Mouse (Mus musculus): ENCODE measurements at regions not wholly inside any gene's neighbourhood (a gene's known extent, or its start where the extent isn't known, plus 50 kb on each side); places are given as distances from the start of the nearest gene placed in this dataset.
"Not testable (repeated sequence)": the region's sequence is repeated elsewhere in the genome, so short reads cannot be mapped to it uniquely, and the experiment has no call there.

GRCm38 (mm10) chr2:78598039-78598438 lies 269.9 kb upstream of the Ube2e3 start:
- no peak for DNase-seq

- DNase-seq = no peak
These were observed 271.7 kb upstream of the Ube2e3 start for GRCm38 (mm10) chr2:78596251-78596650.

- DNase-seq = no peak
These were observed 287.9 kb upstream of the Ube2e3 start for GRCm38 (mm10) chr2:78580013-78580412.

- DNase-seq = no peak
These were observed 295.4 kb upstream of the Ube2e3 start for GRCm38 (mm10) chr2:78572492-78572891.

GRCm38 (mm10) chr2:78558128-78558527 lies 309.8 kb upstream of the Ube2e3 start:
- no peak for DNase-seq

- no peak for DNase-seq
These were observed 316.8 kb upstream of the Ube2e3 start for GRCm38 (mm10) chr2:78551085-78551484.

GRCm38 (mm10) chr2:78548683-78549467 lies 319.0 kb upstream of the Ube2e3 start:
- DNase-seq = no peak

- DNase-seq = no peak
These were observed 320.6 kb upstream of the Ube2e3 start for GRCm38 (mm10) chr2:78547286-78547685.

GRCm38 (mm10) chr2:78540422-78540821 lies 327.5 kb upstream of the Ube2e3 start:
- no peak for DNase-seq

GRCm38 (mm10) chr2:78539592-78540300 lies 328.2 kb upstream of the Ube2e3 start:
- DNase-seq = no peak

GRCm38 (mm10) chr2:78537574-78537973 lies 330.4 kb upstream of the Ube2e3 start:
- DNase-seq = no peak

GRCm38 (mm10) chr2:78533881-78534280 lies 334.0 kb upstream of the Ube2e3 start:
- DNase-seq = not testable (repeated sequence)

- no peak for DNase-seq
These were observed 337.4 kb upstream of the Ube2e3 start for GRCm38 (mm10) chr2:78530535-78530934.

- DNase-seq = no peak
These were observed 347.5 kb upstream of the Ube2e3 start for GRCm38 (mm10) chr2:78520258-78521023.

- DNase-seq = no peak
These were observed 374.8 kb upstream of the Ube2e3 start for GRCm38 (mm10) chr2:78493115-78493514.

- DNase-seq = no peak
These were observed 387.9 kb upstream of the Ube2e3 start for GRCm38 (mm10) chr2:78480036-78480435.

- no peak for DNase-seq
These were observed 408.5 kb upstream of the Ube2e3 start for GRCm38 (mm10) chr2:78459444-78459843.

- no peak for DNase-seq
These were observed 414.5 kb upstream of the Ube2e3 start for GRCm38 (mm10) chr2:78453411-78453810.

- no peak for DNase-seq
These were observed 431.1 kb upstream of the Ube2e3 start for GRCm38 (mm10) chr2:78436816-78437215.

GRCm38 (mm10) chr2:78435071-78435470 lies 432.9 kb upstream of the Ube2e3 start:
- no peak for DNase-seq

GRCm38 (mm10) chr2:78427659-78428336 lies 440.1 kb upstream of the Ube2e3 start:
- DNase-seq = no peak

GRCm38 (mm10) chr2:78418561-78419338 lies 449.2 kb upstream of the Ube2e3 start:
- DNase-seq = peak; percentile 10
